Mouse (Mus musculus): ENCODE results near the gene Olfr272. TPM values are rescaled to one million over a fixed set of nuclear protein-coding genes. Genes with fewer than 3 reads are reported as not detected.

Gene Olfr272
- polyA plus RNA-seq, 1 experiment from 2014 or later = not detected

Other genes starting within 250 kb of the Olfr272 start
- not detected in 2 replicates for gene Olfr275, start 104.6 kb downstream of the Olfr272 start, polyA plus RNA-seq (2015; fragmentation: Nextera tagmentation; extraction: Ambion mirVana)
- not detected in 2 replicates for gene Olfr273, start 59.9 kb downstream of the Olfr272 start, polyA plus RNA-seq (2015; fragmentation: Nextera tagmentation; extraction: Ambion mirVana)
- gene Olfr270, start 45.4 kb upstream of the Olfr272 start, polyA plus RNA-seq (2015; fragmentation: Nextera tagmentation; extraction: Ambion mirVana) = not detected in 2 replicates
- not detected in 2 replicates for gene Nipsnap3a, start 70.1 kb upstream of the Olfr272 start, polyA plus RNA-seq (2015; fragmentation: Nextera tagmentation; extraction: Ambion mirVana)
- 42.7 and 47.8 TPM in 2 replicates for gene Nipsnap3b, start 92.7 kb upstream of the Olfr272 start, polyA plus RNA-seq (2015; fragmentation: Nextera tagmentation; extraction: Ambion mirVana)
- gene Abca1, start 240.7 kb upstream of the Olfr272 start, polyA plus RNA-seq (2015; fragmentation: Nextera tagmentation; extraction: Ambion mirVana) = 6.5 and 8.4 TPM in 2 replicates

Data from liver, embryonic 13.5 days (tissue).